Mouse (Mus musculus) 3134 (cell line): ENCODE data around the gene 4930579G24Rik.
A peak's percentile ranks its signal among the peaks of the same experiment; 100 is the strongest.

Experiments
- DNase-seq: peaks from one replicate; pipeline ENCODE4 v3.0.0-alpha.2; 2011; ENCODE audit warnings: low spot score; ENCODE audit not compliant: insufficient read length; ENCODE audit errors: extremely low read depth

The 4930579G24Rik gene

GRCm38 (mm10) chr3:79628561-79629415, at the start of gene 4930579G24Rik:
Gene 4930579G24Rik, plus strand, starts transcription at chr3:79629079.
- DNase-seq: peak; percentile 98

GRCm38 (mm10) chr3:79579891-79580575, 48.8 kb upstream of the 4930579G24Rik start:
- DNase-seq: no peak

DNA sequence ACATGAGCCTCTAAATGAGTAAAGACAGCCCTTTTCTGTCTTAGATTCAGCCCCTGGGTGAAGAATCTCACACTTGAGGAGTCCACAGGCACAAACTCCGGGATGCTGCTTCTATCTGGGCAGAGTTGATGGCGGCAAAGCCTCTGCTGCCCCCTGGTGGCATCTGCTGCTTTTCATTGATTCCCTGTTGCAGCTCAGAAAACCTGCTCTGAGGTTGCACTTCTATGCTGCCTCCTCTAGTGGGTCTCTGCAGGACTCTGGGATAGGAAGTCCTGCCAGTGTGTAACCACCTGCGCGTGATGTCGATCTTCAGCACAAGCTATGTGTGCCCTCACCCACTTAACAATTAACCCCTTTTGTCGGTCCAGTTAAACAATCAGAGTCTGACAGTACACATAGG, 42.1 kb upstream of the 4930579G24Rik start:
- DNase-seq: peak; percentile 55

GRCm38 (mm10) chr3:79589671-79590070, 39.2 kb upstream of the 4930579G24Rik start:
- DNase-seq: no peak

- peak; percentile 82 for DNase-seq
Observed at GRCm38 (mm10) chr3:79590863-79591792, 37.8 kb upstream of the 4930579G24Rik start, which contains the start of gene Ppid. Gene Ppid, plus strand, starts transcription at chr3:79591342.

DNA sequence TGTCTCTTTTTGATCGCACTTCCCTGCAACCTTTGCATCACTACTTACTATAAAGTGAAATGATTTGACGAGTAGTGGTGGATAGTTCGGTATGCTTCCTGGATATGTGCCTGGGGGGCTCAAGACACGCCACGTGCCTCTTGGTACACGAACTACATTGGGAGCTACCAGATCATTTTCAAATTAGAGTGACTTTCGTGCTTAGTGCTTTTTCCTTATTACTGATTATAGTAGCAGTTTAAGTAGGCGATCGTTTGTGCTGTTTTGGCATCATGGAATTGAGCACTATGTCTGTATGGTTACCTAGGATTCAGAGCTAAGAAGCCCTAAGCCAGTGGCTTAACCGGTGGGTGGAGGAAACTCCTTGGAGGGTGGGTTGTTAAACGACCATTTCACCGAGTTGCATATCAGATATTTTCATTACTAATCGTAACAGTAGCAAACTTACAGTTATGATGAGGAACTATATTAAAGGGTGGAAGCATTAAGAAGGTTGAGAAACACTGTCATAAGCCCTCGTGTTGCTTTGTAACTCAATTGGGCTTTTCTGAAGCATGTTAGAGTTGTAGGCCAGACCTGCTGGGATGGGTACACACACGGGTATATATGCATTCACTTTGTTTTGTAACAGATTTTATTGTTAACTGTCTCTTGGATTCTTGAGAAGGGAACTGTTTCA, 36.9 kb upstream of the 4930579G24Rik start:
- no peak for DNase-seq

DNA sequence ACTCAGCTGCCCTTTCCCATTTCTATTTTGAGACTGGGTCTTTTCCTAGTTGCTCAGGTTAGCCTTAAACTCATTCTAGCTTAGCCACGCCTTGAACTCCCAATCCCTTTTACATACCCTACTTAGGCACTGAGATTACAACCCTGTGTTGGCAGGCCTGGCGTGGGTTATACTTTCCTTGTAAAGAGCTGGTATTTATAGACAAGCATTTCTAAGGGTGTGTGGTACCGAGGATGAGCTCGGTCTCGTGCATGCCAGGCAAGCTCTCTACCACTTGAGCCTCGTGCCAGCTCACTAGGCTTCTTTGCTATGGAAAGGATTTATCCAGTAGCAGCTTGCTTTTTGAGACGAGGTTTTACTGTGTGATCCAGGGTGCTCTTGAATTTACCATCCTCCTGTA, 33.4 kb upstream of the 4930579G24Rik start:
- DNase-seq: no peak

DNA sequence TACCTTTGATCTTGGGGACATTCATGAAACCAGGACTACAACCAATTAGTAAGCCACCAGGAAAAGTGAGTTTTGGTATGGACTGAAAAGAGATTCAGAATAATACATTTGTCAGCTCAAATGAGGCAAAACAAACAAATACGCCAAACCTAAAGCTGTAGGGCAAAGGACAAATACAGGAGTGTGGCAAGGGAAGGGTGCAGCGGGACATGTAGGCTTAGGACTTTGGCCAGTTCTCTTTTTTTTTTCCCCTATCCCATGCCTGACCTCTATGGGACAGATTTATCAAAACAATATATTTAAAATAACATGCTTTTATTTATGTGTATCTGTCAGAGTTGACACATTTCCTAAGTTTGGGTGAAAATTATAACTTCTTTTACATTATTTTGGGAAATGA, 19.0 kb upstream of the 4930579G24Rik start:
- no peak for DNase-seq

DNA sequence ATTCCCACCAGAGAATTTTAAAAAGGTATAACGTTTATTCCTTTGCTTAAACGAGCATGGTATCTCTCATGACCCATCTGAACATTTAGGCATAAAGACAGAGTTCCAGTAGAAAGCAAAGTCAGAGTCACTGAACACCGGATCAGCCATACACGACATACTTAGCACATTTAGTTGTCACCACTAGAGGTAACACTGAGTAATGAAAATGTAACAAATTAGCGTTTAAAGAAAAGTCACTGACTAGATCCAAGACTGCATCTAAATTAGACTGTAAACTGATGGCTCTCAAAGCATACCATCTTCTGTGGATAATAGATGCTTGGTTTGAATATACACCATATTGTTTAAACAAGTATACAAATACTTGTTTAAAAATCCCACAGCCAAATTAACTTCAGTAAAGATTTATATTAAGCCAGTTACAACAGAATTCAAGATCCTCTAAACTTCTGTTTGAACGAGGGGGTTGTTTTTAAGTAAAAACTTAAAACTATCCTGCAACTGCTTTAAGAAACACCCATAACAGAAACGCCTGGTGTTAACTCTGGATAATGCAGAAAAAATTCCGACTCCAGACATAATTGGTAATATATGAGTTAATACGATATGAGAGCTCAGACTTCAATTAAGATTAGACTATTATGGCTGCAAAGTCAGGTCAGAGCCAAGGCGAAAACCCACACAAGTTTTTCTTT, 1.2 kb upstream of the 4930579G24Rik start:
- DNase-seq: no peak

GRCm38 (mm10) chr3:79628182-79628560, 708 bp upstream of the 4930579G24Rik start:
- DNase-seq: no peak

DNA sequence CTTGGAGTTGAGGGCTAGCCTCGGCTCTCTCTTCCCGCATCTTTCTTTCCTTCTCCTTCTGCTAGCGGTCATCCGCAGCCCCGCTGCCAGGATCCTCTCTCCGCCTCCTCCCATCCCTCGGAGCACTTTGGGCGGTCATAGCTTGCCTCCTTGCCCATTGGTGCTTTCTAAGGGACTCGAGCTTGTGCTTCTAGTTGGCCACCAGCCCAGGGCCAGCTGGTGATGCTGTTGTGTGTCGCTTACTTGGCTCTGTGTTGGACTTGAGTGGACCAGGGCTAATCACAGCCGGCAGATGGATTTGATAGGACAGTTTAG, 494 bp downstream of the 4930579G24Rik start, which contains the start of gene Etfdh:
Gene Etfdh (minus strand): TSS at position 85 of the 315 bp plus-strand sequence.
- peak; percentile 92 for DNase-seq

GRCm38 (mm10) chr3:79652129-79652528, 23.2 kb downstream of the 4930579G24Rik start:
- DNase-seq: no peak

DNA sequence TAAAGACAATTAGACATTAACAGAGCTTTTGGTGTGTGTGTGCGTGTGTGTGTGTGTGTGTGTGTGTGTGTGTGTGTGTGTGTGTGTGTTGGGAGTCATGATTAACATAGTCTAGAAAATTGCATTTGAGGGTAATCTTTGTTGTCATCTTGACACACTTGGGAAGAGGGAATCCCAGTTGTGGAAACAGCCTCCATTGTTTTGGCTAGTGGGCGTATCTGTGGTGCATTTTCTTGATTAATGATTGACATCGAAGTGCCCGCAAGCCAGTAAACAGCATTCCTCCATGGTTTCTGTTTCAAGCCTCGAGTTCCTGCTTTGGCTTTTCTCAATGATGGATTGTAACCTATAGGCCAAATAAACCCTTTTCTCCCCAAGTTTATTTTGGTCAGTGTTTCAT, 27.8 kb downstream of the 4930579G24Rik start:
- no peak for DNase-seq

DNA sequence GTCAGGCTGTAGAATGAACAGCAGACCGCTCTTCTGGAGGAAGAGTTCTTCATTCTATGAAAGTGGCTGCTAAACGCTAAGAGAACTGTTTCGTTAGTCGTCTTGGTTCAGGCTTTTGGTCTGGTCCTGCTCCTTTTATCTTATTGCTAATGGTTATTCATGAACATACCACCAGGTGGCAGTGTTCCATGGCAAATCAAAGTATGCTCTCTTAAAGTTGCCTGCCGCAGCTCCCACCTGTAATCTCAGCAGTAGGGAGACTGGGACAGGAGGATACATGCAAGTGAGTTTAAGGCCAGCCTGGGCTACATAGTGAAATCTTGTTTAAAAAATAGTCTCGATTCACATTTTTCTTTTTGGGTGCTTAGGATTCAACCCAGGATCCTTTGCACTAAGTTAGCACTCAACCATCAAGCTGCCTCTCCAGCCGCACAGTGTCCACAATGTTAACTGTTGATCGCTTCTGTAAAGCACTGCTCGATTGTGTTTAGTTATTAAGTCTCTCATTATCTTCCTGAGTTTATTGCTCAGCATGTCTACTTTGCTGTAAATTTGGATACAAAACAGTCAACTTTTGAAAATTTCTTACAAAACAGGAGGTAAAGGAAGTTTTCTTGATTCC, 36.0 kb downstream of the 4930579G24Rik start:
- DNase-seq: no peak

GRCm38 (mm10) chr3:79670556-79670955, 41.7 kb downstream of the 4930579G24Rik start:
- DNase-seq: no peak

DNA sequence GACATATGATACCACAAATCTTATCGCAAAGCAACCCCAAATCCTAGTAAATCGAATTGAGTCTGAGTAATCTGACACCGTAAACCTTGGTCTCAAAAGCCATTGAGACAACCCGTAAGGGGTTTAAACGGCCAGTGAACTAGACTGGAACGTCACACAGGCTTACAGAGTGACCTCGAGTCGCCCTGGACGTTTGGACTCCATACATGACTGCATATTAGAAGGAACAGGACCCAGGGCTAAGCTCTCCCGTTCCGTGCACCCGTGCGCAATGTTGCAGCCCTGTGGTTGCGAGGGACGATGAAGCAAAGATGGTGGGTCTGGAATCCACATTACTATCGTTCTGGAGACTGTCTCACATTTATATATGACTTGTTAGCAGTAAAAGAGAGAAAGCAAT, 43.3 kb downstream of the 4930579G24Rik start:
- DNase-seq: no peak

DNA sequence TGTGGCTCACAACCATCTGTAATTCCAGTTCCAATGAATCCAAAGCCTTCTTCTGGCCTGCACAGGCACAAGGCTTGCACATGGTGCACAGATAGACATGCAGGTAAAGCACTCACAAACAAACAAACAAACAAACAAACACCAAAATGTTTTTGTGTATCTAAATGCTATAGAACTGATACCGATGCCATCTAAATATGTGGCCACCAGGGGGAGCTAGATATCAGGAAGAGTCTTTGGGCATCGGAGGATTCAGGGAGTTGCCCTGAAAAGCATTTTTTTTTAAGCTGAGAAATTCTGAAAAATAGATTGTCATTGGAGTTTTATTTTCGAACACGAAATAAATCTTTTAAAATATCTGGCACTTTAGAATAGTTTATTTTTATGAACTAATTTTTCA, 44.2 kb downstream of the 4930579G24Rik start:
- no peak for DNase-seq

- no peak for DNase-seq
Observed at GRCm38 (mm10) chr3:79674641-79675040, 45.8 kb downstream of the 4930579G24Rik start.

- no peak for DNase-seq
Observed at GRCm38 (mm10) chr3:79676411-79676810, 47.5 kb downstream of the 4930579G24Rik start.
